Mouse (Mus musculus) frontal cortex, postnatal 25 days (tissue): ENCODE data around the gene Hnrnpu.
"Not testable (repeated sequence)": the region's sequence is repeated elsewhere in the genome, so short reads cannot be mapped to it uniquely, and the experiment has no call there.

Source experiments
- DNase-seq, 2 experiments: peaks; one replicate each; pipeline ENCODE4 v3.0.0; 2022; ENCODE audit warnings: low spot score in 2 of 2

Hnrnpu gene

GRCm38 (mm10) chr1:178313039-178313597 is 24.5 kb downstream of the Hnrnpu start:
- DNase-seq = no peak

- DNase-seq = no peak
These were observed 27.5 kb downstream of the Hnrnpu start for GRCm38 (mm10) chr1:178310128-178310527.

DNA sequence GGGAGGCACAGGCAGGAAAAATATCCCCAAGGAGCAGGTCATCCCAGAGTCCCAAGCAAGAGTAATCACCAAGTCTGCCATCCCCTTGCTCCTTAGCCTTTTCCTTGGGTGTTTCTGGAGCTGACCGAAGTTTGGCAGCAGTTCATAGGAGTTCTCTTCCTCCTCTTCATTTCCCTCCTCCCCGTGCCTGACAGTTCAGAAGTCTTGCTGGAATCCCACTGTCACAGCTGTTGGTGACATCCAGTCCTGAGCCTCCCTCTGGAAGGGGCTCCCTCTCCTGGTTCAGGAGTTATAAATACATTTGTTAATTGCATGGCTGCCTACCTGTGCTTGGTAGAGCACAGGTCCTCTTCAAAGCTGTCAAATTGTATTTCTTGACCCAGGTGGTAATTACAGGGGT is 28.1 kb downstream of the Hnrnpu start:
- DNase-seq = no peak

DNA sequence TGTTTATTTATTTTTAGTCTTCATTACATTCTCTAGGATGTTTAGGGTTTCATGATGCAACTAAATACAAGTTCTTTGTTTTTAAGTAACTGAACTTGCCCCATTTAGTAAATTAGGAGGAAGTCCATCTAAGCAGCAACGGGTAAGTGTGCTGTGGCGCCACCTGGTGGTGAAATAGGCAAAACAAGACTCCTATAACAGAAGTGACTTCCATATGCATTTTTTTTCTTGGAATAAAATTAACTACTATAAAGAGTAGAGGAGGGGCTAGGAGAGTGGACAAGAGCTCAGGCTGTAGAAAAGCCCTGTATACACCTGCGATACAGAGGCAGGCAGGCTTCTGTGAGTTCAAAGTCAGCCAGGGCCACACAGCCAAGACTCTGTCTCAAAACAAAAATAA is 34.2 kb downstream of the Hnrnpu start:
- peak; percentile 62 to 76 for DNase-seq

DNA sequence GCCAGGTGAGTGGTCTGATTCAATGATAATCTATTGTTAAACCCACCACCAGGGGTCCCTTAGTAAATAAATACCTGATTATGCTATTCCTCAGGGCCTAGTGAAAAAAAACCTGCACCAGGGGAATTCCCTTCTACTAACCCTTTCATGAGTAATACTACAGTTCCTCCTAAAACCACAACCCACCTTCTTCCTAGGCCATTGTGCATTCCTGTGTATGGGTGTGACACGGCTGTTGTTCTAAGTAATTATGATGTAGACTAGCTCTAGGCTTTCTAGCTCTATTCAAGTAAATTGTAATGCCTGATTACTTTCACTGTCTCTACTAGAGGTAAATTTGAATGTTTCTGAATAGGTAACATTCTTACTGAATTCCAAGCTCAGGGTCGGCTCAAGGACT is 36.3 kb downstream of the Hnrnpu start:
- not testable (repeated sequence) for DNase-seq

DNA sequence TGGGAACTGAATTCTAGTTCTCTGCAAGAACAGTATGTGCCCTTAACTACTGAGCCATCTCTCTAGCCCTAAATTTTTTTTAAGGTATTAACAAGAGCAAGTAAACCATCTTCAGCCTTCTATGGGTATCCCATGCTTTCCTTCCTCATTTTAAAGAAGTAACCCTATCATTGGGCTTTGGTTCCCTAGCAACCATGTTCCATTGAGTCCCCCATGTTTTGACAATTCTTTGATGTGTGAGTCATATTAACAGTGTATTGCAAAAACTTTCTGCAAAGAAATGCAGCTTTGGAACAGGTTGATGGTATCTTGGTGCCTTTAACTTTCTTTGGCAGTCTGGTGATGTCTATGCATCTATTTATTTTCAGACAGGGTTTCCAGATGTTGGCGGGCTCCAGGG is 43.5 kb downstream of the Hnrnpu start:
- no peak for DNase-seq

DNA sequence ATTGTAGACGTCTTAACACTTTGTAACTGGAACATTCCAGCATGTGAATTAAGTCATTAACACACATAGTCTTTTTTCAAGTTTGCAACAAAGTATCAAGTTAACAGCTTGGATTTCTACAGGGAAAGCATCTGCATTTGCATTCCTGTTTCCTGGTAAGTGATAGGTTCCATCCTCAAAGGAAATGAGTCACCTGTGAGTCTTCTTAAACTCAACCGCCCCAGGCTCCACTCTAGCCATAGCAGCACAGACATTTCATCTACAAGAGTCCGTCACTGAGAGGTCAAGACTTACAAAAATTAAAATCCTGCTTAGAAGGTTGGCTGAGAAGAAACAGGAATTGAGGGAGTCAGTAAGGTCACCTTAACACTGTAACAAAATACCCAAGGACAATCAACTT is 45.9 kb downstream of the Hnrnpu start:
- no peak for DNase-seq

DNA sequence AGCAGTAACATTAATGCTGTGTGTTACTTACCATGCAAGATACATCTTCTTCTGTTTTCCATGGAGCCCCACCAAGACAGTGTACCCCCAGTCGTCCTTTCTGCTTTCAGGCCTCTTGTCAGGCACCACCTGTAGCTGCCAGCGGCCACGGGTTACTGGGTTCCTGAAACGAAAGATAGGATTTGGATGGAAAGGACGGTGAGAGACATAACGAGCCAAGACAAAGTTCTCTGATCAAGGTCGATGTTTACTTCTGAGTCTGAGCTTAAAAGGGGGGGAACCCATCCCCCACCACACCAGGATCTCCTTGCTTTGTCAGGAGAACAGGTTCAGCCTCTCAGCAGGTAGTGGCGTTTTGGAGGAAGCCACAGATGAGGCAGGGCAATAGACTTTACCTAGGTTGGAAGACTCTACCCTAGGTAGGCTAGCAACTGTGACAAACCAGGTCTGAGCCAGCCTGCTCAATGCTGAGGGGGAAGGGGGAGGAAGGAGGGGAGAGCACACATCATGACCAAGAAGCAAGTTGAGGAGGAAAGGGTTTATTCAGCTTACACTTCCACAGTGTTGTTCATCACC is 49.9 kb downstream of the Hnrnpu start:
- no peak for DNase-seq

DNA sequence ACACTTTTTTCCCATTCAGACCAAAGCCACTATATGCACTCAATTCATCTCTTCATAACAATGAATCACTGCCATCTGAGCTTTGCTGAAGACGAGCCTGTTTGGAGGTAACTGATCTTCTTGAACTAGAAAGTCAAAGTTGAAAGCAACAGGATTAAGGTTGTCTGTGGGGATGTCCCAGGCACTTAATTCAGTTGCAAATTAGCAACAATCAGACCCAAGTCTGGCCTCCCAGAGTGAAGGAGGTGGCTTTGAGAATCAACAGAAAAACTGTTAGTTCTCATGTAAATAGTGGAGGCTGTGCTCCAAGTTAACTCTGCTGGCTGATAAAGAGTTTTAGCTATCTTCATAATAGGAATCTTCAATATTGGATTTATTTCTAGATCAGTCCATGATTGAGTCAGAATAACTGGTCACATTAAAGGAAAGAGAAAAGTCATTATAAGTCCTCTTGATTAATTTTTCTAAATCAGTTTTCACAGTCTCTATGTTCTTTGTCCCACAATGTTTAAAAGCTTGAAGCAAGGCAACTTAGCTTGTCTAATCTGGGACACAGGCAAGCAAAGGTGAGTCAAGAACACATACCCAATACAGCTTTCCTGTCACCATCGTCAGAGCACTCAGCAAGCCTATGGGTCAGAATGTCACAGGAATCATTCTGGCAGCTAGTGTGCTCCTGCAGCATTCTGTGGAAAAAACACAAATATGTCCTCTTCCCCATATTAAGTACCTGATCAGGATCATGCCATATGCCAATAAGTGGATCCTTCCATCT is 53.5 kb downstream of the Hnrnpu start:
- DNase-seq = no peak

DNA sequence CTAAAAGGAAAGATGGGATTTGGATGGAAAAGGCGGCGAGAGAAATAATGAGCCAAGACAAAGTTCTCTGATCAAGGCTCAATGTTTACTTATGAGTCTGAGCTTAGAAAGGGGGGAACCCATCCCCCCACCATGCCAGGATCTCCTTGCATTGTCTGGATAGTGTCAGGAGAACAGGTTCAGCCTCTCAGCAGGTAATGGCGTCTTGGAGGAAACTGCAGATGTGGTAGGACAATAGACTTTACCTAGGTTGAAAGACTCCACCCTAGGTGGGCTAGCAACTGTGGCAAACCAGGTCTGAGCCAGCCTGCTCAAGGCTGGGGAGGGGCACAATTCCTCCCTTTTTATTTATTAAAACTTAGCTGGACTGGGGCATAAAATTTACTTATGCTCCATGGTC is 54.3 kb downstream of the Hnrnpu start:
- not testable (repeated sequence) for DNase-seq

- peak; percentile 54 to 59 for DNase-seq
These were observed 61.3 kb downstream of the Hnrnpu start for GRCm38 (mm10) chr1:178276054-178276911.

DNA sequence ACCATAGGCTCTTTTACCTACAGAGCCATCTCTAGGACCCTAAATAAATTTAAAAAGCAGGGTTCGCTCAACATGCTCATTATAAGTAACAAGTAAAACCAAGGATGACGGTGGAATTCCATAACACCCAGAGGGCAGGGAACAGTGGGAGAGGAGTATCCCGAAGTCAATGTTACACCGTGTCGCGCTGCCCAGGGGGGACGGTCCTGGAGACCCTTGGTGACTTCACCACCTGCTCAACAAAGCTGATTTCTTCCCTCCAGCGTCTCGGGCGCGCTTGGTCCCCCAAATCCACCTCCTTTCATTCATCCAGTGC is 61.9 kb downstream of the Hnrnpu start:
- no peak for DNase-seq

- no peak for DNase-seq
These were observed 62.3 kb downstream of the Hnrnpu start for GRCm38 (mm10) chr1:178275174-178275730.
